Mouse (Mus musculus) heart, adult 2 months (tissue): ENCODE measurements around the gene Cfap20.
A peak's percentile ranks its signal among the peaks of the same experiment; 100 is the strongest.

Experiments
- CTCF ChIP-seq: fragments of 200-600 bp; IDR thresholded peaks from 2 replicates; pipeline ENCODE4 v1.8.1; 2022; ENCODE audit warnings: antibody characterized with exemption, mild to moderate bottlenecking, moderate library complexity
- EP300 ChIP-seq: fragments of 200-500 bp; IDR thresholded peaks from 2 replicates; pipeline ENCODE4 v1.6.1; 2011; ENCODE audit warnings: low read depth, low read length, control low read depth; ENCODE audit not compliant: insufficient read depth
- POLR2A ChIP-seq: fragments of 200-500 bp; IDR thresholded peaks from 2 replicates; pipeline ENCODE4 v1.6.1; 2011; ENCODE audit warnings: mild to moderate bottlenecking, low read depth, low read length, control low read depth; ENCODE audit not compliant: insufficient read depth

DNA sequence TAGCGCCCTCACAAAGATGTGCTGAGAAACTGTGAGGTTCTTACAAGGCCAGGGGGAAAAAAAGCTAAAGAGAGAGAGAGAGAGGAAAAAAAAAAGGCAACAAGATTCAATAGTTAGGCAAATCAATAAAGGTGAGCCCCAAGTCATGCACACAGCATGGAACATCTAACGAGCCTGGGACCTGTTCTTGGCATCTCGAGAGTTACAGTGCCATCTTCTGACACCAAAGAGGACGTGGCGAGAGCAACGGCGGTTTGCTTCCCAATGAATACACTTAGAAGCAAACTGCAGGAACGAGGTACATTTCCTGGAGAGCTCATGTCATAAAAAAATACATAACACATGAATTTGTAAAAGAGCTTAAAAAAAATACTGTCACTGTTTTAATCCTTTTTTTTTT, 17.8 kb upstream of the Cfap20 start:
- TF ChIP-seq POLR2A (no peak), CTCF (peak; percentile 54), EP300 (no peak)
